Mouse (Mus musculus): ENCODE data around the gene Gm10945.

Gm10945 gene

DNA sequence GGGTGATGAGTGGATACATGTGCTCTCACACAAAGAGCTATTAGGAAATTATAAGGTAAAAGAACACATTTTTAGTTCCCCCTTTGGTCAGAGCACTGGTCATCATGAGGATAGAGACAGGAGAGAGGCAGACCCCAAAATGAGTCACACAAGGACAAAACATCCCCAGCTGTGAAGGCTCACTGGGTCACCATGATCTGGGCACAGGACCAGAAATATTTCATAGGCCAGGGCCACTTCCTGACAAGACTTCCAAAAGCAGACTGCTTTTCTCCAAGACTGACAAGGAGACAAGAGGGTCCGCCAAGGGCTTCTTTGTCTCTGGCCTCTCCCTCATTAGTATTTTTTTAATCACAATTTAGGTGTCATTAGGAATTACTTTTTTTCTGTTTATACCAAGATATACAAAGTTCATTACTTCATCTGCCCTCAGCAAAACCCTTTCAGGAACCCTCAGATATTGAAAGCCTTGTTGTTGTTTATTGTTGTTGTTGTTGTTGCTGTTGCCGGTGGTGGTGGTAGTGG is at the start of gene Gm10945:
Gene Gm10945, minus strand, starts transcription at position 475 of the 525 bp plus-strand sequence.
- no peak for DNase-seq

DNA sequence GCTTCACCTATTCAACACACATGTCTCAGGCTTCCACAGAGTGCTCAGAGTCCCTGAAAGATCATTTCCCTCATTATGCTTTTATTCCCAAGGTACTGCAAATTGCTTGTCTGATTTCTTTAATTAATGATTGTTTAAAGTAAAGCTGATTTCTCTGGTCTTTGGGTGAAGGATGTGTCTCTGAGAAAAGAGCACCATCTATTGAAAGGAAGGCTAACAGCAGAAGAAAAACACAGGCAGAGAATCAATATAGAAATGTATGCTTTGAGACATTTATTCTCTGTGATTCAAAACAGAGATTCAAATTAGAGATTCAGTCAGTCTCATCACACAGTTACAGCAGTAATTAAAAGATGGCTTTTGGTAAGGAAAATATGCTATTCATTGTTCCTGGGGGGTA is 28.7 kb upstream of the Gm10945 start:
- DNase-seq: no peak

DNA sequence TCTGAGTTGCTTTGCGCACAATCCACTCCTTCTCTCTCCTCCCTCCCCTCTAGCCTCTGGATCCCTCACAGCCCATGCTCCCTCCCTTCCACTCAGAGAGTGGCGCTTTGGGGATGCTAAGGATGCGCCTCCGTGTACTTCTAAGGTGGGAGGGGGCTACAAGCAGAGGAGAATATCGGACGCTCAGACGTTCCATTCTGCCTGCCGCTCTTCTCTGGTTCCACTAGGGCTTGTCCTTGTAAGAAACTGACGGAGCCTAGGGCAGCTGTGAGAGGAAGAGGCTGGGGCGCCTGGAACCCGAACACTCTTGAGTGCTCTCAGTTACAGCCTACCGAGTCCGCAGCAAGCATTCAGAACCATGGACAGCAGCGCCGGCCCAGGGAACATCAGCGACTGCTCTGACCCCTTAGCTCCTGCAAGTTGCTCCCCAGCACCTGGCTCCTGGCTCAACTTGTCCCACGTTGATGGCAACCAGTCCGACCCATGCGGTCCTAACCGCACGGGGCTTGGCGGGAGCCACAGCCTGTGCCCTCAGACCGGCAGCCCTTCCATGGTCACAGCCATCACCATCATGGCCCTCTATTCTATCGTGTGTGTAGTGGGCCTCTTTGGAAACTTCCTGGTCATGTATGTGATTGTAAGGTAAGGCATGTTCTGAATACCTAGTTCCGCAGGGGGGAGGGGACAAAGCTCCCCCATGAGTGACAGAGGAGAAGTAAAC is 27.1 kb upstream of the Gm10945 start:
- DNase-seq: peak; percentile 9

DNA sequence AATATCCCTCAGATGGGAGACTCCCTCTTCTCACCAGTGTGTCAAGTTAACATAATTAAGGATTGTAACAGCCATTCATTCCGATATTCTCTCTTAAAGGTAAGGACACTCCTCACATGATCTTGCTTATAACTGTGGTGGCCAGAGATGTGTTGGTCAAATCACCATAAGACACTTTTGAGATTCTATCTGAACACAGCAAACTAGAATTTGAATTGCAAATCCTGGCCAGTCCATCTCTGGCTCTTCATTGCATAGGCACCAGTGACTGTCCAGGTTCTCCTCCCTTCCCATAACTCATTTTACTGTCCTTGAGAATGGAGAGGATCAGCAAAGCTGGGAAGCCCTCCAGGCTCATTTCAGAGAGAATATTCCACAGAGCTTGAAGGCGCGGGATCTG is 3.4 kb downstream of the Gm10945 start, which contains the start of gene Oprm1:
Gene Oprm1, plus strand, starts transcription at position 301 of the 400 bp plus-strand sequence.
- no peak for DNase-seq

DNA sequence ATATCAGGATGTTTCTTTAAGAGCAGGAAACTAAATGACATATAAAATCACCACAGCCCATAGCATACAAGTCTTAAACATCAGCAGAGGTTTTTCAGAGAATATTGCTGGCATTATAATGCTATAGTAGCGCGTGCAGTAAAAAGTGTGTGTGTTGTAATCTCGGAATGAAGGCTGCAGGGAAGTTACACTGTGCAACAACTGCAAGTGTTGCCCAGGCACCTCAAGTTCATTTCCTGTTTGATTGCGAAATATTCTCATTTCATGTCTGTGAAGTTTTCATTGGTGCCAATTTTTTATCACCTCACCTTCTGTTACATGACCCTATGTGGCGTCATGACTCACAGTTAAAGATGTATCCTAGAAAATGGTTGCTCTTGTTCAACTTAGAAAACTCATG is 8.2 kb downstream of the Gm10945 start:
- no peak for DNase-seq

DNA sequence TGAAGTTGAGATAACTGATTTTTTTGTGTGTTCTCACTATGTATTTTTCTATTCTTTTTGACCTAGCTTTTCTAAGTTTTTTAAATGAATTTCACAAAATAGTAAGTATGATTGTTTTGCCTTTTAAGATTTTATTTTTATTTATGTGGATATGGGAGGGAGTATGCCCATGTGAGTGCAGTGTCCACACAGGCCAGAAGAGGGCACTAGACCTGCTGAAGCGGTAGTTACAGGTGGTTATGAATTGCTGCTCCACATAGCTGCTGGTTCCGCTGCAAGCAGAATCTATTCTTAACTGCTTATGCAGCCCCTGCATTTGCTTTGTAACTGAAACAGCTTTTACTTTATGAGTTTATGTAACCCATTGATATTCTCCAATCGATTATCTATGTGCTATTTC is 33.1 kb downstream of the Gm10945 start:
- no peak for DNase-seq

DNA sequence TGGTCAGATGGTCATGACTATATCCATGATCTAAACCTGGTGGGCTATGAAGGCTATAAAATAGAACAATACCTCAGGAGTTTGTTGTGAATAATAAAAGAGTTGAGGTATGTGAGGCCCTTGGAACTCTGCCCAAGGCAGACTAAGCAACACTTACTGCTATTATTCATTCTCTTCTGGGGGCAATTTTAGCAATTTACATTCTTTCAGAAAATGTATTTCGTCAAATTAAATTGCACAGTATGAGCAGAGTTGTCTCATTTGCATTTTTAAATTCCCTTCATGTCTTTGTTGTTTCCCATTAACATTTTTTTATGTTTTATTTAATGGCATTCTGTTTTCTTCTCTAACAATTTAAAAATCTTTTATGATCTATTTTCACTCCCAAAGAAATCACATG is 37.8 kb downstream of the Gm10945 start:
- no peak for DNase-seq

DNA sequence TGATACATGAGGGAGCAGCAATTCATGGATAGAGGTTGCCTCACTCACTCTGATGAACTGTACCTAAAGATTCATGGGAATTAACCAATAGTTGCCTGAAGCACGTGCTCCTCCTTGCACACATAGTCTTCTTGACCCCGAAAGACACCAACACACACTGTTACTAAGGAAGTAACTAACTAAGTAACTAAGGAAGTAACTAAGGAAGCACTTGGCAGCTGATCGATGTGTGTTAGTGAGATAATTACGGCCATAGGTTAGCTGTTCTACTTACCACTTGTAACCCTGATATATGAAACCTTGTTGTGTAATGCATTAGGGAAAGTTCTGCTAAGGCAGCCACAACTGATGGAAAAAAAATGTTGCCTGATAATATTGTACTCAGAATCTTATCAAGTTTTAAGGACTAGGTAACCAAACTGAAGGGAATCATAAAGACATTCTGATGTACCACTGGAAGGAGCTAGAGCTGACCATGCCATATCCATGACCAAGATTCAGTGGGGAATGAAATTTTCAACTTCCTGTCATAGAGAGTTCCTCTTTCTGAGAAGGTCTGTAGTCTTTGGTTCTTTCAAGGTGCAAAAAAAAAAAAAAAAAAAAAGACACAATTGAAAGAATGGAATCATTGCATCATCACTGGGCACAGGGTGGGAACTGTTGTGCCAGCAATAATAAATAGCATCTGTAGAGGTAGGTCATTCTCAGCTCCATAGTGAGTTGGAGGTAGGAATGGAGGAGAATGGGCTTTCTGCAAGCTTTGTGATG is 44.2 kb downstream of the Gm10945 start:
- no peak for DNase-seq

DNA sequence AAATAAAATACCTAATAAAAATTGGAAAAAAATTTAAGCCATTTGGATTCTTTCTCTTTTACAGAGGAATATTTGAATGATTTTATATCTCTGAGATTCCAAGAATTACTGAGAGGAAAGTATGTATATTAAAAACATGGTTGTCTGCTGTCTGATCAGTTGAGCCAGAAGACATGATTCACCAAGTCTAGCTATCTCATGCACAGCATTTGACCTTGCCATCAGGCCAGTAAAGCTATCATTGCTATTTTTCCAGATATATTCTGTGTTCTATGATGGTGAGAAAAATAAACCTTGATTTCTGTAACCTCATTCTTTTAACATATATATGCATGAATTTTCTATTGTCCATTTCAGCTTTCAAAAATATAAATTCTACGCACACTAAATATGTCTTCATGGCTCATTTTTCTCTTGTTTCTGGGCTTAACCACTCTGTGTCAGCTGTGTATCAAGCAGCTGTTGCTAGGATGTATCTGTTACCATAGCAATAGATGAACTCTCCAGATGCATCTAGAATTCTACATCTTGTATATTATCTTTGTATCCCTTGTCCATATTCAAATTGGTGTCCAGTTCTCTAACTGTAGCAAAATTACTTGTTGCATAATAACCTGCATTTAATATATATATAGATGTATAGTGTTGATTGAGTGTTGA is 56.2 kb downstream of the Gm10945 start:
- DNase-seq: no peak

DNA sequence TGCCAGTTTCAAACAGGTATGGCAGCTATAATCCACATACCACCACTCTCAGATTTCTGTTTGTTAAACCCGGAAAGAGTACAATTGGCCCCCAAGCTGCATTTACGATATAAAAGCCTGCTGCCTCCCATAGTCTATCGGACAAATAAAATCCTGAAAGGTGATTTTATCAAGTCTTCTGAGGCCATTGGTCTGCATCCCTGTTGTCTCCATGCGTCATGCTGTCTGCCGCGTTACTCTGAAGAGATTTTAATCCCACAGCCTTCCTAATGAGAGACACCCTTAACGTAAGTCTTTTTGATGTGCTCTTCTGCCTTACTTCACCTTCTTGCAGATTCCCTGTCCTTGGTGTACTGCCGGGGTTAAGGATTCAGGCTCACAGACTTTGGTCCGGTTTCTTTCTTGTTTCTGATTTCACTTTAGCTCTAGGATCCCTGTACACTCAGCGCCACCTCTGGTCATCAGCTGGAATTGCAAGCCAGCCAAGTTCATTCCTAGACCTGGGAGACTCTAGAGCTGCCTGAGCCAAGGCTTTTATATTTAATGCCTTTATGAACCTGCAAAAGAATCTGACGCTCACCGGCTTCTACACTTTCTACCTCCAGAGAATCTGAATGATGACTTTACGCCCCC is 67.2 kb downstream of the Gm10945 start:
- DNase-seq: no peak
